ENCODE assay signal across 22 mouse cellular contexts in genomic region chr5:38365521-38365920, GRCm38 (mm10). TPM values are rescaled to one million over a fixed set of nuclear protein-coding genes. Genes with fewer than 3 reads are reported as not detected.
DNase-seq lines count a peak whose midpoint lies in the region; TF ChIP-seq lines count a peak whose summit lies in the region.
"Had no signal": no experiment of that assay in that cellular context is flagged by ENCODE, and none has a peak within 500 bp of the region (broad histone marks: within the 10 kb centered on the region; RNA-seq: fewer than 3 reads in every experiment).

No protein-coding gene starts in this region.

- H3K27me3 ChIP-seq in embryonic facial prominence, embryonic 10.5 days (replicated peaks; ENCODE audit: low read depth, poor library complexity, severe bottlenecking): peaks cover 13% of the 10 kb centered on the region
- H3K27me3 ChIP-seq: forebrain, embryonic 13.5 days had no signal

- no peaks in the 10 kb centered on the region for H3K9me3 ChIP-seq in embryonic facial prominence, embryonic 10.5 days
- H3K9me3 ChIP-seq: forebrain, embryonic 13.5 days; heart, embryonic 10.5 days; hindbrain, embryonic 13.5 days had no signal

- 35% methylated on average over 2 of the region's 2 CpGs for WGBS in embryonic facial prominence, embryonic 10.5 days

- peaks cover 31% of the 10 kb centered on the region for H3K4me1 ChIP-seq in embryonic facial prominence, embryonic 10.5 days

- intact Hi-C loops in left cerebral cortex, postnatal 4 days (cut with DNase I): no loop called here

- H3K36me3 ChIP-seq in embryonic facial prominence, embryonic 10.5 days (replicated peaks): no peaks in the 10 kb centered on the region
- H3K36me3 ChIP-seq: heart, embryonic 10.5 days; hindbrain, embryonic 13.5 days had no signal

- H3K4me3 ChIP-seq in layer of hippocampus, adult 2 months: no peak overlapping the region
- no peak overlapping the region for H3K4me3 ChIP-seq in embryonic facial prominence, embryonic 10.5 days
- H3K4me3 ChIP-seq: forebrain, embryonic 13.5 days; hindbrain, embryonic 13.5 days had no signal

- H3K27ac ChIP-seq in layer of hippocampus, adult 2 months: peak overlapping the region; percentile 81
- H3K27ac ChIP-seq in embryonic facial prominence, embryonic 10.5 days (replicated peaks): 0 out of 2 replicates have a peak overlapping the region, but pooled peaks have one; percentile 2
- H3K27ac ChIP-seq: forebrain, embryonic 13.5 days; hindbrain, embryonic 13.5 days; hindbrain, postnatal 0 days had no signal

- no peak for TF ChIP-seq CTCF in layer of hippocampus, adult 2 months (conservative IDR thresholded peaks at IDR 0.05)

- DNase-seq in layer of hippocampus, adult 2 months (ENCODE audit: low spot score in 2 of 2): no peak
- DNase-seq in layer of hippocampus, postnatal 14 days (ENCODE audit: low spot score in 2 of 2): no peak
- DNase-seq in embryonic facial prominence, embryonic 10.5 days (ENCODE audit: low spot score): no peak
- peak; percentile 25 for DNase-seq in retina, embryonic 14.5 days (ENCODE audit: low spot score)
- DNase-seq in left cerebral cortex, postnatal 4 days: no peak
- no peak for DNase-seq in embryo, embryonic 10 days (ENCODE audit: low spot score)
- DNase-seq: adrenal gland, adult 8-10 months; cerebellum, adult 11-12 months; cerebellum, adult 9-10 months; gastrocnemius, postnatal 10 days; heart, adult 18-20 months; heart, postnatal 10 days had no signal

RNA-seq across cellular contexts. Expression of gene Drd5, which starts 46.4 kb away (rescaled TPM):
- total RNA-seq in layer of hippocampus, adult 2 months (2021): 10 to 100 TPM; 15.1 to 18.0 TPM
- 1 to 10 TPM; 6.7 to 7.9 TPM for total RNA-seq in layer of hippocampus, postnatal 14 days (2021)
- 0.05 and 0.09 TPM in 2 replicates for polyA plus RNA-seq in embryonic facial prominence, embryonic 10.5 days (2016; fragmentation: Nextera tagmentation; extraction: Ambion mirVana)
- total RNA-seq in left cerebral cortex, postnatal 4 days (2021): 1 to 10 TPM; 1.3 to 1.4 TPM
- total RNA-seq: adrenal gland, adult 8-10 months; adrenal gland, postnatal 4 days; ES-E14; gastrocnemius, postnatal 10 days; gastrocnemius, postnatal 4 days; heart, adult 18-20 months; heart, postnatal 10 days; hematopoietic stem cell, adult 5-6 weeks had no signal
- polyA plus RNA-seq: heart, embryonic 10.5 days; heart, embryonic 14.5 days; intestine, embryonic 14.5 days had no signal
